Mouse (Mus musculus): ENCODE measurements at regions not wholly inside any gene's neighbourhood (a gene's known extent, or its start where the extent isn't known, plus 50 kb on each side); places are given as distances from the start of the nearest gene placed in this dataset.

DNA sequence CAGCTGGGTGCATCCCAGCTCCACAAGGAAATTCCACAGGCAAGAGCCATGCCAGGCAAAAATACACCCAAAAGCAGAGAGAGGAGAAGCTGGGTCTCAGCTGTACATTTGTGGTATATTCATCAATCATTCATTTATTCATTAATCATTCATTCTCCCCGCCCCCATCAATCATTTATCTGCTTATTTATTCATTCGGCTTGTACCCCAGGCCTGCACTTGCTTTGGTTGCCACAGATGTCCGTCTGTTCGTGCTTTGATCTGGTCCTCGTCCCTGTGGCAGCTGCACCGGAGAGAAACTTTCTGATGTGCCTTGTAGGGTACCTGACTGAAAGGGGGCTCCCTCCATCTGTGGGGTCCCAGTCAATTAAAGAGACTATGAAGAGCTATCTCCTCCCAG is 87.2 kb upstream of the Pkdcc start:
- no peak for TF ChIP-seq POLR2A (IDR thresholded peaks at IDR 0.05; ENCODE audit: low read depth, low read length)
- no peak for TF ChIP-seq MEF2A (IDR thresholded peaks at IDR 0.05; ENCODE audit: borderline replicate concordance, low read depth, low read length)
- TF ChIP-seq MYC (IDR thresholded peaks at IDR 0.05; ENCODE audit: low read depth, low read length): no peak
- TF ChIP-seq USF1 (IDR thresholded peaks at IDR 0.05; ENCODE audit: low read depth, low read length): no peak
- no peak for TF ChIP-seq RAD21 (IDR thresholded peaks at IDR 0.05; ENCODE audit: low read depth, low read length)
- TF ChIP-seq CHD2 (IDR thresholded peaks at IDR 0.05; ENCODE audit: low read length): no peak
- TF ChIP-seq NRF1 (IDR thresholded peaks at IDR 0.05; ENCODE audit: low read depth, low read length): no peak
- no peak for TF ChIP-seq TBP (conservative IDR thresholded peaks at IDR 0.05; ENCODE audit: low read depth, low read length)

Data from CH12.LX (cell line).